8 mouse cellular contexts compared by ENCODE assay signal in the genomic region with DNA sequence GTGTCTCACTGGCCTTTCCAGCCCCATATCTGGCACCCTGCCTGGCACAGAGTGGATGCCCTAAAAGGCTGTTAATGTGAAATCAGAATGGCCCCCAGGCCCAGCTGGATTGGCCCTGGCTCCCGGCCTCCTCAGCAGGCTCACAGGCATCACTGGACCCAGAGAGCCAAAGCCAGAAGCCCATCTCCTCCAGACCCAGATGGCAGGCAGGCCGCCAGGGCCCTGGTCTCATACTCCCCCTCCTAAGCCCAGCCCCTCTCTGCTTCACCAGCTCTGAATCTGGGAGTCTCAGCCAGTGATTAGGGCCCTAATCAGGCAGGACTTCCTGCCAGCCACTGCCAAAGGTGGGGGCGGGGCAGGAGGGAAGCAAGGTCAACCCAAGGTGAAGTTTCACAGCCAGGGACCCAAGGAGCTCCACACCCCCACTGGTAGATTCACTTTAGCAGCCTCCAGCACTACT.
DNase-seq lines count a peak whose midpoint lies in the region; ATAC-seq and TF ChIP-seq lines count a peak whose summit lies in the region.

No protein-coding gene starts in this region.

- peak overlapping the region; percentile 96 for H3K27ac ChIP-seq in kidney, adult 2 months (ENCODE audit: insufficient read depth, low read depth, low read length)
- peak overlapping the region; percentile 95 for H3K27ac ChIP-seq in lung, embryonic 15.5 days
- peak overlapping the region; percentile 72; the same call in 1 of the 2 replicates for H3K27ac ChIP-seq in stomach, embryonic 14.5 days (ENCODE audit: low read length)
- no peak overlapping the region for H3K27ac ChIP-seq in thymus, adult 2 months (ENCODE audit: control insufficient read depth, insufficient read depth, low read length)

- H3K36me3 ChIP-seq in kidney, adult 2 months (ENCODE audit: control insufficient read depth, insufficient read depth, low read length): no peaks in the 10 kb centered on the region; the same call in 1 of the 2 replicates
- no peaks in the 10 kb centered on the region for H3K36me3 ChIP-seq in lung, embryonic 15.5 days
- H3K36me3 ChIP-seq in stomach, embryonic 14.5 days (ENCODE audit: control insufficient read depth, insufficient read depth, low read length): no peaks in the 10 kb centered on the region
- no peaks in the 10 kb centered on the region for H3K36me3 ChIP-seq in thymus, adult 2 months (ENCODE audit: control insufficient read depth, insufficient read depth, low read length)

- H3K4me2 ChIP-seq in lung, embryonic 15.5 days: peak overlapping the region; percentile 35
- no peak overlapping the region for H3K4me2 ChIP-seq in stomach, embryonic 14.5 days (replicated peaks; ENCODE audit: low read depth, low read length)

- peak; percentile 84 for DNase-seq in ES-CJ7 (ENCODE audit: low read depth, low spot score)
- DNase-seq in brain, embryonic 14.5 days (ENCODE audit: low read depth): peak; percentile 82
- peak; percentile 89 for DNase-seq in heart, adult 8-10 months (ENCODE audit: low spot score)
- peak; percentile 94 for DNase-seq in kidney, adult 2 months
- DNase-seq in urinary bladder, adult 2 months (ENCODE audit: low spot score): no peak
- DNase-seq in thymus, adult 2 months: no peak

- TF ChIP-seq CTCF in brain, embryonic 14.5 days (IDR thresholded peaks at IDR 0.05; ENCODE audit: borderline replicate concordance, extremely low read depth, insufficient read depth, insufficient read length): no peak
- no peak for TF ChIP-seq CTCF in kidney, adult 2 months (conservative IDR thresholded peaks at IDR 0.05; ENCODE audit: insufficient read depth, insufficient read length, low read depth, low read length)
- no peak for TF ChIP-seq CTCF in thymus, adult 2 months (IDR thresholded peaks at IDR 0.05; ENCODE audit: borderline replicate concordance, control insufficient read depth, extremely low read depth, insufficient read depth, low read length, poor library complexity)

- no peaks in the 10 kb centered on the region for H3K9me3 ChIP-seq in lung, embryonic 15.5 days
- no peaks in the 10 kb centered on the region for H3K9me3 ChIP-seq in stomach, embryonic 14.5 days (ENCODE audit: control insufficient read depth, low read depth, low read length)

- TF ChIP-seq POLR2A in brain, embryonic 14.5 days (IDR thresholded peaks at IDR 0.05; ENCODE audit: borderline replicate concordance, extremely low read depth, insufficient read depth, insufficient read length, poor library complexity, severe bottlenecking): no peak
- no peak for TF ChIP-seq POLR2A in kidney, adult 2 months (IDR thresholded peaks at IDR 0.05; ENCODE audit: low read depth, low read length)
- no peak for TF ChIP-seq POLR2A in thymus, adult 2 months (IDR thresholded peaks at IDR 0.05; ENCODE audit: control insufficient read depth, extremely low read depth, insufficient read depth, low read length, poor library complexity)

- H3K9ac ChIP-seq in lung, embryonic 15.5 days: 0 out of 2 replicates have a peak overlapping the region, but pooled peaks have one; percentile 22
- H3K9ac ChIP-seq in stomach, embryonic 14.5 days (replicated peaks; ENCODE audit: low read depth, low read length): no peak overlapping the region

- 4% methylated on average over 3 of the region's 3 CpGs for WGBS in kidney, adult 2 months
- 10% methylated on average over 3 of the region's 3 CpGs for WGBS in lung, embryonic 15.5 days
- 20% methylated on average over 3 of the region's 3 CpGs for WGBS in stomach, embryonic 14.5 days
- WGBS in thymus, adult 2 months: 87% methylated on average over 3 of the region's 3 CpGs

- ATAC-seq in lung, embryonic 15.5 days (ENCODE audit: borderline replicate concordance, extremely low read depth, low FRiP score, low TSS enrichment): peak; percentile 37
- ATAC-seq in stomach, embryonic 14.5 days (ENCODE audit: insufficient number of reproducible peaks, insufficient read depth, low FRiP score, low read depth): peak; percentile 68

- H3K4me3 ChIP-seq in kidney, adult 2 months (ENCODE audit: insufficient read depth, low read depth, low read length): peak overlapping the region; percentile 31
- no peak overlapping the region for H3K4me3 ChIP-seq in lung, embryonic 15.5 days
- H3K4me3 ChIP-seq in stomach, embryonic 14.5 days (ENCODE audit: low read depth, low read length): no peak overlapping the region
- no peak overlapping the region for H3K4me3 ChIP-seq in thymus, adult 2 months (ENCODE audit: control insufficient read depth, insufficient read depth, low read length)

- no peaks in the 10 kb centered on the region for H3K27me3 ChIP-seq in kidney, adult 2 months (replicated peaks; ENCODE audit: control insufficient read depth, insufficient read depth, low read length)
- no peaks in the 10 kb centered on the region for H3K27me3 ChIP-seq in lung, embryonic 15.5 days
- no peaks in the 10 kb centered on the region for H3K27me3 ChIP-seq in stomach, embryonic 14.5 days (ENCODE audit: control insufficient read depth, insufficient read depth, low read length)
- H3K27me3 ChIP-seq in thymus, adult 2 months (ENCODE audit: control insufficient read depth, insufficient read depth, low read length): no peaks in the 10 kb centered on the region

- H3K4me1 ChIP-seq in kidney, adult 2 months (ENCODE audit: control insufficient read depth, insufficient read depth, low read length): peaks cover 67% of the 10 kb centered on the region
- peaks cover 100% of the 10 kb centered on the region for H3K4me1 ChIP-seq in lung, embryonic 15.5 days
- peaks cover 55% of the 10 kb centered on the region for H3K4me1 ChIP-seq in stomach, embryonic 14.5 days (ENCODE audit: control insufficient read depth, insufficient read depth, low read length)
- H3K4me1 ChIP-seq in thymus, adult 2 months (replicated peaks; ENCODE audit: control insufficient read depth, insufficient read depth, low read length): no peaks in the 10 kb centered on the region

Comparison
In these comparisons a context has a peak if more than half of its experiments do, and no peak if none do; other contexts are left out.
1. DNase-seq: peak in ES-CJ7 (single experiment), brain, embryonic 14.5 days (single experiment), heart, adult 8-10 months (single experiment) and kidney, adult 2 months (single experiment); none in urinary bladder, adult 2 months (single experiment) and thymus, adult 2 months (single experiment).